Mouse (Mus musculus): ENCODE measurements around the gene Zdhhc16. TPM values are rescaled to one million over a fixed set of nuclear protein-coding genes. Genes with fewer than 3 reads are reported as not detected.
"Not testable (repeated sequence)": the region's sequence is repeated elsewhere in the genome, so short reads cannot be mapped to it uniquely, and the experiment has no call there.

Gene Zdhhc16
- polyA plus RNA-seq, 1 experiment from 2014 or later: 59.0 TPM

- Histone ChIP-seq H3K4me2 (replicated peaks; ENCODE audit: low read depth, low read length) (peak overlapping the region; percentile 92), H3K27ac (ENCODE audit: low read depth, low read length) (peak overlapping the region; percentile 67), H3K9ac (ENCODE audit: low read depth, low read length) (peak overlapping the region; percentile 83), H3K9me3 (ENCODE audit: control insufficient read depth, low read length) (no peaks in the 10 kb centered on the region), H3K4me1 (replicated peaks; ENCODE audit: control insufficient read depth, insufficient read depth, low read length) (peaks cover 11% of the 10 kb centered on the region), H3K27me3 (ENCODE audit: control insufficient read depth, insufficient read depth, low read length) (no peaks in the 10 kb centered on the region), H3K36me3 (ENCODE audit: control insufficient read depth, insufficient read depth, low read length) (peaks cover 7% of the 10 kb centered on the region; the same call in 1 of the 2 replicates), H3K4me3 (ENCODE audit: low read depth, low read length) (peak overlapping the region; percentile 86)
- peak; percentile 83 for ATAC-seq (ENCODE audit: low FRiP score)
- peak; percentile 48 for DNase-seq (ENCODE audit: low spot score)
- WGBS: under 1% methylated on average over 49 of the region's 53 CpGs
Observed at GRCm38 (mm10) chr19:41912121-41913080, 20.9 kb upstream of the Zdhhc16 start.

GRCm38 (mm10) chr19:41913774-41914591 lies 19.3 kb upstream of the Zdhhc16 start:
- peak overlapping the region; percentile 92 for H3K4me2 ChIP-seq (replicated peaks; ENCODE audit: low read depth, low read length)
- H3K4me3 ChIP-seq (ENCODE audit: low read depth, low read length): peak overlapping the region; percentile 86
- no peaks in the 10 kb centered on the region for H3K27me3 ChIP-seq (ENCODE audit: control insufficient read depth, insufficient read depth, low read length)
- peak overlapping the region; percentile 83 for H3K9ac ChIP-seq (ENCODE audit: low read depth, low read length)
- no peak overlapping the region for H3K27ac ChIP-seq (ENCODE audit: low read depth, low read length)
- no peak for ATAC-seq (ENCODE audit: low FRiP score)
- H3K4me1 ChIP-seq (replicated peaks; ENCODE audit: control insufficient read depth, insufficient read depth, low read length): peaks cover 11% of the 10 kb centered on the region
- WGBS: 34% methylated on average over 6 of the region's 6 CpGs
- H3K9me3 ChIP-seq (ENCODE audit: control insufficient read depth, low read length): no peaks in the 10 kb centered on the region
- peaks cover 7% of the 10 kb centered on the region; the same call in 1 of the 2 replicates for H3K36me3 ChIP-seq (ENCODE audit: control insufficient read depth, insufficient read depth, low read length)
- DNase-seq (ENCODE audit: low spot score): no peak

GRCm38 (mm10) chr19:41914592-41914882 lies 18.7 kb upstream of the Zdhhc16 start:
- H3K27me3 ChIP-seq (ENCODE audit: control insufficient read depth, insufficient read depth, low read length); H3K4me2 ChIP-seq (replicated peaks; ENCODE audit: low read depth, low read length); DNase-seq (ENCODE audit: low spot score); H3K36me3 ChIP-seq (ENCODE audit: control insufficient read depth, insufficient read depth, low read length); H3K27ac ChIP-seq (ENCODE audit: low read depth, low read length); H3K4me3 ChIP-seq (ENCODE audit: low read depth, low read length); ATAC-seq (ENCODE audit: low FRiP score); H3K9ac ChIP-seq (ENCODE audit: low read depth, low read length); H3K9me3 ChIP-seq (ENCODE audit: control insufficient read depth, low read length): not testable (repeated sequence)
- H3K4me1 ChIP-seq (replicated peaks; ENCODE audit: control insufficient read depth, insufficient read depth, low read length): peaks cover 11% of the 10 kb centered on the region

- Histone ChIP-seq H3K27me3 (ENCODE audit: control insufficient read depth, insufficient read depth, low read length) (no peaks in the 10 kb centered on the region), H3K4me3 (ENCODE audit: low read depth, low read length) (no peak overlapping the region), H3K4me1 (replicated peaks; ENCODE audit: control insufficient read depth, insufficient read depth, low read length) (peaks cover 11% of the 10 kb centered on the region), H3K9ac (ENCODE audit: low read depth, low read length) (no peak overlapping the region), H3K4me2 (replicated peaks; ENCODE audit: low read depth, low read length) (no peak overlapping the region), H3K9me3 (ENCODE audit: control insufficient read depth, low read length) (no peaks in the 10 kb centered on the region), H3K36me3 (ENCODE audit: control insufficient read depth, insufficient read depth, low read length) (peaks cover 7% of the 10 kb centered on the region; the same call in 1 of the 2 replicates), H3K27ac (ENCODE audit: low read depth, low read length) (no peak overlapping the region)
- no peak for DNase-seq (ENCODE audit: low spot score)
- 90% methylated on average over 3 of the region's 3 CpGs for WGBS
- no peak for ATAC-seq (ENCODE audit: low FRiP score)
Observed at GRCm38 (mm10) chr19:41915294-41915693, 18.0 kb upstream of the Zdhhc16 start.

- Histone ChIP-seq H3K27me3 (ENCODE audit: control insufficient read depth, insufficient read depth, low read length) (no peaks in the 10 kb centered on the region), H3K4me2 (replicated peaks; ENCODE audit: low read depth, low read length) (no peak overlapping the region), H3K4me1 (replicated peaks; ENCODE audit: control insufficient read depth, insufficient read depth, low read length) (peaks cover 11% of the 10 kb centered on the region), H3K9me3 (ENCODE audit: control insufficient read depth, low read length) (no peaks in the 10 kb centered on the region), H3K27ac (ENCODE audit: low read depth, low read length) (no peak overlapping the region), H3K4me3 (ENCODE audit: low read depth, low read length) (no peak overlapping the region), H3K9ac (ENCODE audit: low read depth, low read length) (no peak overlapping the region), H3K36me3 (ENCODE audit: control insufficient read depth, insufficient read depth, low read length) (peaks cover 7% of the 10 kb centered on the region; the same call in 1 of the 2 replicates)
- WGBS: 95% methylated on average over 4 of the region's 4 CpGs
- ATAC-seq (ENCODE audit: low FRiP score): no peak
- no peak for DNase-seq (ENCODE audit: low spot score)
Observed at GRCm38 (mm10) chr19:41916853-41917252, 16.4 kb upstream of the Zdhhc16 start.

GRCm38 (mm10) chr19:41919471-41919870 lies 13.8 kb upstream of the Zdhhc16 start:
- H3K9me3 ChIP-seq (ENCODE audit: control insufficient read depth, low read length): no peaks in the 10 kb centered on the region
- DNase-seq (ENCODE audit: low spot score): no peak
- H3K27ac ChIP-seq (ENCODE audit: low read depth, low read length): no peak overlapping the region
- ATAC-seq (ENCODE audit: low FRiP score): no peak
- H3K27me3 ChIP-seq (ENCODE audit: control insufficient read depth, insufficient read depth, low read length): no peaks in the 10 kb centered on the region
- H3K4me2 ChIP-seq (replicated peaks; ENCODE audit: low read depth, low read length): no peak overlapping the region
- H3K4me1 ChIP-seq (replicated peaks; ENCODE audit: control insufficient read depth, insufficient read depth, low read length): no peaks in the 10 kb centered on the region
- H3K36me3 ChIP-seq (ENCODE audit: control insufficient read depth, insufficient read depth, low read length): peaks cover 7% of the 10 kb centered on the region; the same call in 1 of the 2 replicates
- no peak overlapping the region for H3K4me3 ChIP-seq (ENCODE audit: low read depth, low read length)
- WGBS: 86% methylated on average over 4 of the region's 4 CpGs
- H3K9ac ChIP-seq (ENCODE audit: low read depth, low read length): no peak overlapping the region

- H3K36me3 ChIP-seq (ENCODE audit: control insufficient read depth, insufficient read depth, low read length): peaks cover 7% of the 10 kb centered on the region; the same call in 1 of the 2 replicates
- DNase-seq (ENCODE audit: low spot score) (no peak), ATAC-seq (ENCODE audit: low FRiP score) (no peak)
- no peak overlapping the region for H3K4me3 ChIP-seq (ENCODE audit: low read depth, low read length)
- H3K4me1 ChIP-seq (replicated peaks; ENCODE audit: control insufficient read depth, insufficient read depth, low read length): no peaks in the 10 kb centered on the region
- no peak overlapping the region for H3K27ac ChIP-seq (ENCODE audit: low read depth, low read length)
- WGBS: 83% methylated on average over 5 of the region's 5 CpGs
- H3K9ac ChIP-seq (ENCODE audit: low read depth, low read length): no peak overlapping the region
- no peak overlapping the region for H3K4me2 ChIP-seq (replicated peaks; ENCODE audit: low read depth, low read length)
- H3K27me3 ChIP-seq (ENCODE audit: control insufficient read depth, insufficient read depth, low read length): no peaks in the 10 kb centered on the region
- no peaks in the 10 kb centered on the region for H3K9me3 ChIP-seq (ENCODE audit: control insufficient read depth, low read length)
Observed at GRCm38 (mm10) chr19:41920412-41921067, 12.7 kb upstream of the Zdhhc16 start.

GRCm38 (mm10) chr19:41932686-41933085 lies 594 bp upstream of the Zdhhc16 start:
- Histone ChIP-seq H3K36me3 (ENCODE audit: control insufficient read depth, insufficient read depth, low read length) (no peaks in the 10 kb centered on the region), H3K4me2 (replicated peaks; ENCODE audit: low read depth, low read length) (peak overlapping the region; percentile 74), H3K27me3 (ENCODE audit: control insufficient read depth, insufficient read depth, low read length) (no peaks in the 10 kb centered on the region), H3K4me1 (replicated peaks; ENCODE audit: control insufficient read depth, insufficient read depth, low read length) (peaks cover 8% of the 10 kb centered on the region), H3K9ac (ENCODE audit: low read depth, low read length) (peak overlapping the region; percentile 76), H3K27ac (ENCODE audit: low read depth, low read length) (no peak overlapping the region), H3K4me3 (ENCODE audit: low read depth, low read length) (peak overlapping the region; percentile 83), H3K9me3 (ENCODE audit: control insufficient read depth, low read length) (no peaks in the 10 kb centered on the region)
- DNase-seq (ENCODE audit: low spot score) (no peak), ATAC-seq (ENCODE audit: low FRiP score) (peak; percentile 55)
- WGBS: under 1% methylated on average over 28 of the region's 28 CpGs
